Mouse (Mus musculus) heart, embryonic 14.5 days (tissue): Measurements from ENCODE around the gene Dpysl5. TPM values are rescaled to one million over a fixed set of nuclear protein-coding genes. Genes with fewer than 3 reads are reported as not detected.
"Not testable (repeated sequence)": the region's sequence is repeated elsewhere in the genome, so short reads cannot be mapped to it uniquely, and the experiment has no call there.

Experiments
- ATAC-seq: fragments of 200-750 bp; cut with Nextera tagmentation; 2 replicates; pipeline ENCODE4 v1.8.0; 2017; ENCODE audit warnings: low read depth, moderate TSS enrichment; ENCODE audit not compliant: insufficient number of reproducible peaks, insufficient read depth, low FRiP score
- H3K27ac ChIP-seq, 2 experiments: fragments of 200-500 bp in 1 of 2; fragments of 300-500 bp in 1 of 2; sonication (generic) in 1 of 2; replicated peaks in 1 of 2; 2 replicates each; pipeline ENCODE4 v1.5.1; 2012 to 2014; ENCODE audit warnings: low read depth in 2 of 2, low read length in 2 of 2, control low read depth in 1 of 2, mild to moderate bottlenecking in 1 of 2, mixed read lengths in 1 of 2; ENCODE audit not compliant: control insufficient read depth in 1 of 2, insufficient read depth in 1 of 2
- H3K27me3 ChIP-seq: fragments of 300-500 bp; sonication (generic); 2 replicates; pipeline ENCODE4 v1.6.1; 2014; ENCODE audit warnings: mild to moderate bottlenecking, low read length, control low read depth; ENCODE audit not compliant: control insufficient read depth, insufficient read depth
- H3K36me3 ChIP-seq: fragments of 300-500 bp; sonication (generic); 2 replicates; pipeline ENCODE4 v1.6.1; 2014; ENCODE audit warnings: mild to moderate bottlenecking, control low read depth, low read length, mixed read lengths; ENCODE audit not compliant: control insufficient read depth, insufficient read depth
- H3K4me1 ChIP-seq, 2 experiments: fragments of 200-500 bp in 1 of 2; fragments of 300-500 bp in 1 of 2; sonication (generic) in 1 of 2; 2 replicates each; pipeline ENCODE4 v1.6.1; 2012 to 2014; ENCODE audit warnings: low read length in 2 of 2, control low read depth in 1 of 2, mixed read lengths in 1 of 2; ENCODE audit not compliant: control insufficient read depth in 2 of 2, insufficient read depth in 2 of 2
- H3K4me2 ChIP-seq: fragments of 300-500 bp; sonication (generic); 2 replicates; pipeline ENCODE4 v1.6.1; 2014; ENCODE audit warnings: mild to moderate bottlenecking, low read length
- H3K4me3 ChIP-seq, 2 experiments: fragments of 200-500 bp in 1 of 2; fragments of 300-500 bp in 1 of 2; sonication (generic) in 1 of 2; 2 replicates each; pipeline ENCODE4 v1.5.1; 2012 to 2014; ENCODE audit warnings: low read length in 2 of 2, mild to moderate bottlenecking in 2 of 2, control low read depth in 1 of 2, low read depth in 1 of 2, moderate library complexity in 1 of 2; ENCODE audit not compliant: control insufficient read depth in 1 of 2, insufficient read depth in 1 of 2
- H3K9ac ChIP-seq: fragments of 300-500 bp; sonication (generic); 2 replicates; pipeline ENCODE4 v1.6.1; 2014; ENCODE audit warnings: mild to moderate bottlenecking, low read length
- H3K9me3 ChIP-seq: fragments of 300-500 bp; sonication (generic); 2 replicates; pipeline ENCODE4 v1.6.1; 2016; ENCODE audit warnings: low read length, control low read depth; ENCODE audit not compliant: control insufficient read depth
- WGBS: fragments of 180-500 bp; shearing (Covaris S2); extraction: QIAGEN DNeasy Blood & Tissue Kit; methylation state at CpG from one replicate; pipeline ENCODE4 v1.1.7; 2014; 5-methylcytosine and 5-hydroxymethylcytosine counted together
- polyA plus RNA-seq: library from polyadenylated mRNA; unstranded; fragments of >200 nt; fragmentation: Nextera tagmentation; extraction: Ambion mirVana; gene quantifications from 2 replicates; pipeline ENCODE4 v1.2.1, GENCODE M21; 2014

Gene Dpysl5
- polyA plus RNA-seq, 1 experiment from 2014 or later = 3.3 TPM

DNA sequence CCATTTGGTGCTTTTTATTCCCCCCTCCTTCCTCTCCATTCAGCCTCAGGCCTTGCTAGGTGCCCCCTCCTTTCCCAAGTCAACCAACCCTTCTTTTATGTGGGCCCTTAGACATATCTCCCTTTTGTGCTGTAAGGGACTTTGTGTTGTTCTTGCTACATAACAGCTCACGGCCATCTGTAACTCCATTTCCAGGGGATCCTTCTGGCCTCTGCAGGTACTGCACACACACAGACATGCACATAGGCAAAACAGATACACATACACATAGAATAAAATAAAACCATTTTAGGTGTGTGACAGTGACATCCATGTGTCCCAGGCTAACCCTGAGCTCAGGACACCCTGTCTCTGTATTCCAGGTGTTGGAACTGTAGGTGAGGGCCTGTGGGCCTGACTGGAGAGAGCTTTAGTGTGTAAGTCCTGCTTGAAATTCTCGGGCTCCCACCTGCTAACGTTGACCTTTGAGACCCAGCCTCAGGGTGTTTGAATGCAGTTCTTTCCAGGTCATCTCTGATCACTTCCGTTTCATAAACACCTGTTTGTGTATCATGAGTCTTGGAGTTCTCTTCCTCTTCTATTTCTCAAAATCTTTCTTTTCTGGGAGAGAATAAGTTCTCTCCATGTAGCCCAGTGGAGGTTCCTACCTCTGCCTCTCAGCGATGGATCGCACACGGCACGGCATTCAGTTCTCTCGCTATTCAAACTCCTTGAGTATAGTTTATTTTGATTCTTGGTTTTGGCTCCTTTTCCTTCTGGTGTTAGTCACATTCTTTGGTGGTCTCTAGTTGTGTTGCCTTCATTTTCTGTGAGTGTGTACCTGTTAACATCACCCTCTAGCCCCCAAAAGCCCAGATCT is 42.5 kb upstream of the Dpysl5 start:
- Histone ChIP-seq H3K4me2 (peak overlapping the region; percentile 71), H3K9ac (no peak overlapping the region), H3K9me3 (no peaks in the 10 kb centered on the region), H3K27me3 (no peaks in the 10 kb centered on the region), H3K4me3 (peak overlapping the region; percentile 13 to 72; a peak in 2 of 4 replicates), H3K4me1 (peaks cover 6 to 20% of the 10 kb centered on the region in 2 experiments), H3K27ac (no peak overlapping the region), H3K36me3 (peaks cover 50% of the 10 kb centered on the region)
- ATAC-seq = no peak
- WGBS = 90% methylated on average over 9 of the region's 9 CpGs

DNA sequence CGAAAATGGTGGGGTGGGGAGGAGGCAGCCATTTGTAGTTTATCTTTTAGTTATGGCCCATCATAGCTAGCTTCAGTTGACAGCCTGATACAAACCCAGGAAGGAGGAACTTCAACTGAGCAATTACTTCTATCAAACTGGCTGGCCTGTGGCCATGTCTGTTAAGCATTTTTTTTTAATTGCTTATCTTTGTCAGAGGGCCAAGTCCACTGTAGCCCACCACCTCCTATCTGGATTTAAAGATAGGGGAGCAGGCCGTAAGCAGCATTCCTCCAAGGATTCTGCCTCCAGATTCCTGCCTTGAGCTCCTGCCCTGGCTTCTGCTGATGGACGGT is 41.9 kb upstream of the Dpysl5 start:
- H3K27ac ChIP-seq = no peak overlapping the region
- no peaks in the 10 kb centered on the region for H3K27me3 ChIP-seq
- H3K4me2 ChIP-seq = no peak overlapping the region
- 59% methylated on average over 3 of the region's 3 CpGs for WGBS
- no peak overlapping the region for H3K9ac ChIP-seq
- H3K36me3 ChIP-seq = peaks cover 56% of the 10 kb centered on the region
- ATAC-seq = no peak
- no peaks in the 10 kb centered on the region for H3K9me3 ChIP-seq
- peaks cover 6 to 20% of the 10 kb centered on the region in 2 experiments for H3K4me1 ChIP-seq
- no peak overlapping the region for H3K4me3 ChIP-seq

DNA sequence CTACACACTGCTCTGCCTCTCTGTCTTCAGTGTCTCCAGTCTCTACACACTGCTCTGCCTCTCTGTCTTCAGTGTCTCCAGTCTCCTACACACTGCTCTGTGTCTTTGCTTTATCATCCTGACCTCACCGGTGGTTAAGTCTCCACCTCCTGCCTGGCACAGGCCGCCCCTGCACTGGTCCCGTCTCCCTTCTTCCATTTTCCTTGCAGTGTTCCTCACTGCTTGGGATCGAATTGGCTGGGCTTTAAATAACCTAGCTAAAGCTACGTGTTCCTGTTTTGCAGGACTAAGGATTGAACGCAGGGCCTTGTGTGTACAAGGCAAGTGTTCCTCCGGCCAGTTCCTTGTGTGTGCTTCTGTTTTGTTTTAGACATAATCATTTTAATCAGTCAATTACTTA is 41.3 kb upstream of the Dpysl5 start:
- H3K36me3 ChIP-seq = peaks cover 63% of the 10 kb centered on the region
- no peak overlapping the region for H3K27ac ChIP-seq
- no peak overlapping the region for H3K9ac ChIP-seq
- H3K4me2 ChIP-seq = no peak overlapping the region
- H3K4me1 ChIP-seq = peaks cover 6 to 20% of the 10 kb centered on the region in 2 experiments
- ATAC-seq = no peak
- no peaks in the 10 kb centered on the region for H3K27me3 ChIP-seq
- H3K9me3 ChIP-seq = no peaks in the 10 kb centered on the region
- WGBS = 79% methylated on average over 7 of the region's 7 CpGs
- no peak overlapping the region for H3K4me3 ChIP-seq

DNA sequence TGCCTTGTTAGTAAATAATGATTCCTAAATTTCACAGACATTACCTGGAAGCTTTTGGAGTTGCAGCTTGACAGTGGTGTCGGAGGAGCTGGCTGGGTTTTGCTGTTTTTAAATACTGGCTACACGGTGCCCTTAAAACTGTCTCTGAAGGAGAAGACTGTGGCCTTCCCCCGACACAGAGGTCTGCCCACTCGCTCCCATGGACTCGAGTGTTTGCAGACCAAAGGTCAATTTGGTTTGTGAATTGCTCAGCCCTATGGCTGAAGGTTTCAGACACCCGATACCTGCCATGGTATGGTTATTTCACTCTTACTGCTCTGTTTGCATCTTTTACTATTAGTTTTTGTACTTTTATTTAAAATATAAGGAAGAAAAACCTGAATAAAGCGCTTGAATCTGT is 37.4 kb upstream of the Dpysl5 start:
- peaks cover 82% of the 10 kb centered on the region for H3K36me3 ChIP-seq

DNA sequence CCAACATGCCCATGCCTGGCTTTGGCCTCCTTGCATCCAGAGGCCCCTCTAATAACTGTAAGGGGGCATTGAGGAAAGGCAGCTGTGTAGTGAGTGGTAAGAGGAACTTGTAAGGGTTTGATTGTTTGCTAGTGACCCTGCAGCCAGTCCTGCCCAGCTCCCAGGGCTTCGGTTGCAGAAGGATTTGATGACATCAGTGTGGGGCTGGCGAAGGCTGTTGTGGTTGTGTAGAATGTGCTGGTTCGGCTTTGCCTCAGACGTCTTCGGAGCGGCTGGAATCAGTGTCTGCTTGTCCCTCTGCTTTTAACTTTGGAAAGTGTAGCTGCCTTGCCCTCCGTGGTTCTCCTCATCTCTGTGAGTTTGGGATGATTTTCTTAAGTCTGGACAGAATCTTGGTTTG is 34.6 kb upstream of the Dpysl5 start:
- no peak for ATAC-seq
- H3K4me2 ChIP-seq = no peak overlapping the region
- peaks cover 54% of the 10 kb centered on the region for H3K36me3 ChIP-seq
- H3K9ac ChIP-seq = no peak overlapping the region
- H3K4me1 ChIP-seq = no peaks in the 10 kb centered on the region
- no peak overlapping the region for H3K4me3 ChIP-seq
- 82% methylated on average over 7 of the region's 7 CpGs for WGBS
- no peak overlapping the region for H3K27ac ChIP-seq
- H3K27me3 ChIP-seq = no peaks in the 10 kb centered on the region
- no peaks in the 10 kb centered on the region for H3K9me3 ChIP-seq

More for the DNA sequence above, 37.4 kb upstream of the Dpysl5 start:
- H3K9me3 ChIP-seq = no peaks in the 10 kb centered on the region
- no peaks in the 10 kb centered on the region for H3K27me3 ChIP-seq
- 89% methylated on average over 7 of the region's 7 CpGs for WGBS
- H3K4me1 ChIP-seq = peaks cover under 1 to 5% of the 10 kb centered on the region in 2 experiments; a peak in 2 of 4 replicates
- no peak overlapping the region for H3K4me2 ChIP-seq
- no peak overlapping the region for H3K4me3 ChIP-seq
- no peak for ATAC-seq
- no peak overlapping the region for H3K27ac ChIP-seq
- no peak overlapping the region for H3K9ac ChIP-seq

DNA sequence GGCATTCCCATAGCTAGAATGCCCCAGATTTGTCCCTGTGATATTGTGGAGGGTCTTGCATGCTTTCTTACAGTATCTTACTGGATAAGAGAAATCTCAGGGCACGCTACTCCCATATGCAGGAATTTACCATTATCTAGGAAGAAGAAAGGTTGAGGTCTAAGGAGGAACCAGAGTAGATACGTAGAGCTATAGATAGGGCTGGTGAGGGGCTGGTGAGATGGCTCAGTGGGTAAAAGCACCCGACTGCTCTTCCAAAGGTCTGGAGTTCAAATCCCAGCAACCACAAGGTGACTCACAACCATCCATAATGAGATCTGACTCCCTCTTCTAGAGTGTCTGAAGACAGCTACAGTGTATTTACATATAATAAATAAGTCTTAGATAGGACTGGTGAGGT is 33.3 kb upstream of the Dpysl5 start:
- not testable (repeated sequence) for ATAC-seq, H3K4me3 ChIP-seq, H3K9ac ChIP-seq, H3K4me1 ChIP-seq, H3K27me3 ChIP-seq, H3K27ac ChIP-seq, H3K4me2 ChIP-seq, H3K9me3 ChIP-seq
- 89% methylated on average over 3 of the region's 3 CpGs for WGBS
- H3K36me3 ChIP-seq = peaks cover 41% of the 10 kb centered on the region

DNA sequence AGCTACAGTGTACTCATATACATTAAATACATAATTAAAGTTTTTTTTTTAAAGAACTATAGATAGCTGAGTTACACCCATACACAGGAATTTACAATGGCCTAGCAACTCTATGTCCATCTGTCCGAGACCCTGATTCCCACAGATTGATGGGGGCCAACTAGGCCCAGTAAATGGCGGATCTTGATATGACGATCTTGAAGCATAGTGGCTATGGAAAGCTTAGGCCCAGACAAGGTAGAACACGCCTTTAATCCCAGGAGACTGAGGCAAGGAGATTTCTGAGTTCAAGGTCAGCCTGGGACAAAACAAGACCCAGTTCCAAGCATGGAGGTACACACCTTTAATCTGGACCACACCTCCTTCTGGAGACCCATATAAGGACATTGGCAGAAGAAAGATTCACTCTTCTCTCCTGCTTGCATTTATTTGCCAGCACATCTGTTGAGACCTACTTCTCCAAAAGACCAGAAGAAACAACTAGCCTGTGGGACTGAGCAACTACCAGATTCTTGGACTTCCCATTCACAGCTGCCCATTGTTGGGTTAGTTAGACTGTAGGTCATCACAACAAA is 32.6 kb upstream of the Dpysl5 start:
- WGBS = 96% methylated on average over 4 of the region's 4 CpGs
- H3K27me3 ChIP-seq = no peaks in the 10 kb centered on the region

More for the DNA sequence above, 32.6 kb upstream of the Dpysl5 start:
- Histone ChIP-seq H3K9me3 (no peaks in the 10 kb centered on the region), H3K27ac (no peak overlapping the region), H3K9ac (no peak overlapping the region), H3K4me2 (no peak overlapping the region), H3K36me3 (peaks cover 34% of the 10 kb centered on the region), H3K4me3 (no peak overlapping the region), H3K4me1 (no peaks in the 10 kb centered on the region)
- ATAC-seq = no peak
